Mouse (Mus musculus) brain, adult 2 months (tissue): ENCODE measurements around the gene Lamtor2.

Experiments used
- DNase-seq: peaks from one replicate; pipeline ENCODE4 v3.0.0; 2011; ENCODE audit warnings: low read depth, low spot score

Lamtor2 gene

DNA sequence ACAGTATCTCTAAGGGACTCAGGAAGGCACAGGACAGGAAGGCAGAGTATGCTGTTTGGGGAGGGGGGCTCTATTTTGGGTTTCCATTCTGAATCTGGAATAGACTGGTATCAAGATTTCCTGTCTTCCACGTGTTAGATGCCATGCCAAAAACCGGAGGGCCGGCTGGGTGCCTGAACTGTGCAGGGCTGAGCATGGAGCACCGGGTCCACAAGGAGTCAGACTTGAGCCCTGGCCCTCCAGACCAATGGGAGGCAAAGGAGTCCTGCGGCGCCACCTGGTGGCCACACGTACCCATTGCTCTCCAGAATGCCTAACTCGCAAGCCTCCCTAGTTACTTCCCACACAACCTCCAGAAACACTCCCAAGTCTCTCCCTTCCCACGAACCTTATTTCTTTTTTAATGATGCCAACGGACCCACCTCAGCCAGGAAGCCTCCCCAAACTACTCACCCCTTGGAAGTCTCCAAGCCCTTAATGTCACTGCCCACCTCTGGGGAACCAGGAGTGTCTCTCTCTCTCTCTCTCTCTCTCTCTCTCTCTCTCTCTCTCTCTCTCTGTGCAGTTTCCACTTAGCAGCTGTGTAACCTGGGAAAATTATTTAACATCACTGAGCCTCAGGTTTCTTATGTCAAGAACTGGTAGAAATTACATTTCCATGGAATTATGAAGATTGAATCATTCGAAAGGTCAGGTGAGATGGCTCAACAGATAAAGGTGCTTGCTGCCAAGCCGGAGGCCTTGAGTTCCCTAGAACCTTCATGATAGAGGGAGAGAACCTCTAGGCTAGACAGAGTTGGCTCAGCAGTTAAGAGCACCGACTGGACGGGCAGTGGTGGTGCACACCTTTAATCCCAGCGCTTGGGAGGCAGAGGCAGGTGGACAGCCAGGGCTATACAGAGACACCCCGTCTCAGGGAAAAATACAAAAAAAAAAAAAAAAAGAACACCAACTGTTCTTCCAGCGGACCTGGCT is 26.4 kb downstream of the Lamtor2 start:
- peak; percentile 96 for DNase-seq

DNA sequence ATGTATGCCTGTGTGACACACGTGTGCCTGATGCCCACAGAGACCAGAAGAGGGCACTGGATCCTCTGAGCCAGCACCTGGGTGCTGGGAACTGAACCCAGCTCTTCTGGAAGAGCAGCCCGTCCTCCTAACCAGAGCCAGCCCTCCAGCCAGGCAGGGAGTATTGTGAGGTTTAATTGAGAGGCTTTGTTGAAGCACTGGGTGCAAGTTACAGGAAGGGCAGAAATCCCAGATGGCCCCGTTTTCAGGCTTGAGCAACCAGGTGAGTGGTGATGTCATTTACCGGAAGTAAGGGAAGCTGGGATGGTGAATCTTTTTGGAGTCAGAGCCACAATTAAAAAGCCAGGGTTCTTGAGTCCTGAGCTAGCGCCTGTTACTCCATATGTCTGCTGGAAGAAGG is 27.9 kb downstream of the Lamtor2 start:
- DNase-seq, result no peak

DNA sequence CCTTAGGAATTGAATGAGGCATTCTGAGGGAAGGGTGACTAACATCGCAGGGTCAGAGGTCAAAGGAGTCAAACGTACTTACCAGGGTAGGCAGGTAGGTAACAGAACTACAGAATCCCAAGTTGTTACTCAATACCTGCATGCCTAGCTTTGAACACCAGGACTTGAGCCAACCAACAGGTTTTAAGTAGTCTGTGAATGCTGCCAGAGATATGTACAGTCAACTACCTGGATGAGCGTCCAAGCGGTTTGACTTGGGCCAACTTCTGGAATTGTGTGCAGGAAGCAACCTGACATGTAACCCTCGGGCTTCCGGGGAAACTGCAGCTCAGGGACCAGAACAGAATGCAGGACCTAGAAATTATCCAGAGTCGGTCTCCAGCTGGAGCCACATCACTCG is 29.8 kb downstream of the Lamtor2 start:
- no peak for DNase-seq

DNA sequence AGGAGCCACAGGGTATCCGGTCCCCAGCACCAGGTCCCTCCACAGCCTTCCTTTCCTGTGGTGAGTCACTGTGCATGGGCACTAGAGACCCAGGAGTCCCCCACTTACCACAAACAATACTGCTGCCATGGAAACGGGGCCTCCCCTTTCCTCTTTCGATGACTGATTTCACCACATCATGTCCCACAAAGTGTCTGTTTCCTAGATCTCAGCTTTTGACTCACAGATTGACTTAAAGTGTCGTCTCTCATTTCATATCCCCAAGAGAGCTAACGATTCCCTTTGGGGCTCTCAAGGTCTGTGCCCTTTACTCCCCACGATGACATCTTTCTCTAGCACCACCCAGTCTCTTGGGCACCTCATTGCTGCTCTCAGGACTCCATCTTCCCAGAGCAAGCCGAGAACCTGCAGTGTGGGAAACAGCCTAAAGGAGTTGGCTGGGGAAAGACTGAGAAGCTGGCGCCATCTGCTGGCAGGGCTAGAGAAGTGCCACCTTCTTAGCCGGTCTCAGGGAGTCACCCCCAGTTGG is 31.0 kb downstream of the Lamtor2 start:
- DNase-seq, result peak; percentile 76

DNA sequence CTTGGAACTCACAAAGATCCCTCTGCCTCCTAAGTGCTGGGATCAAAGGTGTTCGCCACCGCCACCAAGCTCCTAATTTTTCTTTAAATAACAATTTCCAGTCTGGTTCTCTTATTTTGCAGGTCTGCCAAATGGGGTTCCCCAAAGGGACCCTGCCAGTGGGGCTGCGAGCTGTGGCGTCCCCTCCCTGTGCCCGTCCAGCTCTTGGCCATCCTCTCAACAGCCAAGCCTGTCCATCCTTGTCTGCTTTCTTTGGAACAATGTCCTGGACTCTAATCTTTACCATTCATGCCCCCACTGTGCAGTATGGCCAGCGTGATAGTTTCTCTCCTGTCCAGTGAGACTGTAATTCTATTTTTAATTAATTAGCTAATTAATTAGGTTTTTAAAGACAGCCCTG is 31.7 kb downstream of the Lamtor2 start:
- no peak for DNase-seq

DNA sequence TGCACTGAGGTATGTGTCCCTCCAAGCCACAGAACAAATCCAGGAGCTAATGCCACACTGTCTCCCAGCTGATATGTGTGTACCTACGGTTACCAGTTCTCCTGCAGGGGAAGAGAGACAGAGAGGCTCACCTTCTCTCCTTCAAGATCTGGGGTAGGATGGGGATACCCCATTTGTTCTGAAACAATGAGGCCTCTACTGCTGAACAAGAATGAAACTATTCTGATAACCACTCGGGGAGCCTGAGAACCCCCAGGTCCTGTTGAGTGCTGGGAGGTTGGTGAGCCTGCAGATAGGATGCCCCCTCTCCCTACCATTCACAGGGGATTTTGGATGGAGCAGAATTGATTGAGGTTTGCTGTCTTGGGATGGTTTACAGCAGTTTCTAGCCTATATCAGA is 32.8 kb downstream of the Lamtor2 start:
- DNase-seq, result no peak

DNA sequence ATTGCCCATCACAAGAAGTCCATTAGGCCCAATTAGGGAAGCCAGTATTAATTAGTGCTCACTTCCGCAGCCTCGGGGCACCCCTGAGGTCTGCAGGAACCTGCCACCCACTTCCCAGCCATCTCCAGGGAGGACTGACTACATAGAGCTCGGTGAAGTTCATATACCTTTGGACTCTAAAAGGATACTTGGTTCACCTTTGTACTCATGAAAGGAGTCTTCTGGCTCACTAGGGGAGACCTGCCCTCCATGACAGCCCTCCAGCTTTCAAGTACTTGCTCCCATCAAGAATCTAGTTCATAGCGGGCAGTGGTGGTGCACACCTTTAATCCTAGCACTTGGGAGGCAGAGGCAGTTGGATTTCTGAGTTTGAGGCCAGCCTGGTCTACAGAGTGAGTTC is 34.5 kb downstream of the Lamtor2 start:
- DNase-seq, result no peak

DNA sequence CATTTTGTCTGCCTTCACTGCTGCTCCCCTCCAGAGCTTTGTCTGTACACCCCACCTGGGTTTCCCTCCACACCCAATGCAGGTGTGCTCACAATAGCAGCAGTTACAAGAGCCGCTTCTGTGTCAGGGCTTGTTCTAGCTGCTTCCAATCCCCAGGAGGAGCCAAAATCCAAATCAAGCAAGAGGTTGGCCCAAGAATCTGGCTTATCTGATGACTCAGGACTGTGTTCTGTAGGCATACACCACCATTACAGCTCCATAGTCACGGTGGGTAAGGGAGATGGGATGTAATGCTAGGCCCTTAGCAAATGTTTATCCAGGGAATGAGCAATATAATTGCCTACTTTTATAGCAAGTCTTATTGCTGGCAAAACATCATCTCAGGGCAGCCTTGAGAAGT is 36.5 kb downstream of the Lamtor2 start:
- no peak for DNase-seq

DNA sequence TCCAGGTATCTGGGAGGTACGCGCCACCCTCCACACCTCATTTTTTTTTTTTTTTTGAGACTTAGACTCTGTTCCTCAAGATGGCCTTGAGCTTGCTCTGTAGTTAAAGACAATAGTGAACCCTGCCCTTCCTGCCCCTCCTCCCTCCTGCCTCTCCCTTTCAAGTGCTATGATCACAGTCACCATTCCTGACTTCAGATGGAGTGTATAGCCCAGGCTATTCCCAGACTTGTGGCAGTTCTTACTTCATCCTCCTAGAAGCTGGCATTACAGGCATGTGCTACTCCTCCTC is 37.8 kb downstream of the Lamtor2 start:
- no peak for DNase-seq

DNA sequence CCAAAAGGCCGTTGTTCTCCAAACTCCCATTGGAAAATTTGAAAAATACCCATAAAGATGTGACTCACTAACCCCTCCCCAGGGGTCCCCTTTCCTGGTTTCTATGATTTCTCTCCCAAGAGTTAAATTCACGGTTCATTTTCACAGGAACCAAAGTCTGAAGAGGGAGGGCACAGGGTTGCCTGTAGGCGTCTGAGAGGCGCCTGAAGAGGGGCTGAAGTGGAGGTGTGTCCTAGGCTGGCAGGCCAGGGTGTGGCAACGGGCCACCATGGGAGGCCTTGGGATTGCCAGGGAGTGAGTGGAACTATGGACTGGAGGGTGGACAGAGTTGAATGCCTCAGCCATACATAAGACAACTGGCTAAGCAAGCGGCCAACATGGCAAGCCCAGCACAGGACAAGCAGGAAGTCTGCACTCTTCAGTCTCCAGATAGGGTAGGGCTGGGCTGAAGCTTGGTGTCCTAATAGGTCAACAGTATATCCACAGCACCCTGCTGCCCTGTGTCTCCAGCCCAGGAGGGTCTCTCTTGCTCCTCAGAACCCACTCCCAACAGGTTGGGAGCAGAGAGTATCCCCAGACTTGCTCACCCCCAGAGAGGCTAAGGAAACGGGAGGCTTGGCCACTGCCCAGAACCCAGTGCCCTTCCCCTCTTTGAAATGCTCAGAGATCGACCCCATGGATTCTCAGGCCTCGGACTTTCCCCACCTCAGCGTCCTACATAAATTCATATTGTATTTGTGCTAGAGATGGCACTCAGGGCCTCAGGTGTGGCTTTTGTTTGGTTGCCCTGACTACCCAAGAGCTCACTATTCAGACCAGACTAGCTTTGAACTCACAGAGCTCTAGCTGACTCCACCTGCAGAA is 38.4 kb downstream of the Lamtor2 start:
- no peak for DNase-seq

DNA sequence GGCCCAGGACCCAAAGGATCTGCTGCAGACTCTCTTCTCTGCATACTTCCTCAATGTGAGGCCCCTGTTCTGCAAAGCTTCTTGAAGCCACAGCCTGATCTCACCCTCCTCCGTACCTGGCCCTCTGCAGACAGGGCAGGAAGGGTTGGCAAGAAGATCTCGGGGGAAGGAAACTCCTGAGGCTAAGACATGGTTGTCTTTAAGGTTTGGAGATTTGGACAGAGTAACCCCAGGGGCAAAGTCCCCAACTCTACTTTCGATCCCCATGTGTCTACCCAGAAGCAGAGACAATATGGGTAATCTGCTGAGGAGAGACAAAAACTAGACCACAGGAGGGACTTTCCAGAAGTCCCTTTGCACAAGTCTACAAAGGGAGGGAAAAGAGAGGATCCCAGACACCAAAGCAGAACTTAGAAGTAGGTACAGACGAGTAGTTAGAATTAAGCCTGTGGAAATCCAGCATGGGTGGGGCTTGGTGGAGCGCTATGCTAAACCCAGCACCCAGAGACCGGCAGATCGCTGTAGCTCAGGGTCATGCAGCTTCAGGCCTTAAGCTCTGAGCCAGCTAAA is 39.2 kb downstream of the Lamtor2 start:
- DNase-seq, result no peak

DNA sequence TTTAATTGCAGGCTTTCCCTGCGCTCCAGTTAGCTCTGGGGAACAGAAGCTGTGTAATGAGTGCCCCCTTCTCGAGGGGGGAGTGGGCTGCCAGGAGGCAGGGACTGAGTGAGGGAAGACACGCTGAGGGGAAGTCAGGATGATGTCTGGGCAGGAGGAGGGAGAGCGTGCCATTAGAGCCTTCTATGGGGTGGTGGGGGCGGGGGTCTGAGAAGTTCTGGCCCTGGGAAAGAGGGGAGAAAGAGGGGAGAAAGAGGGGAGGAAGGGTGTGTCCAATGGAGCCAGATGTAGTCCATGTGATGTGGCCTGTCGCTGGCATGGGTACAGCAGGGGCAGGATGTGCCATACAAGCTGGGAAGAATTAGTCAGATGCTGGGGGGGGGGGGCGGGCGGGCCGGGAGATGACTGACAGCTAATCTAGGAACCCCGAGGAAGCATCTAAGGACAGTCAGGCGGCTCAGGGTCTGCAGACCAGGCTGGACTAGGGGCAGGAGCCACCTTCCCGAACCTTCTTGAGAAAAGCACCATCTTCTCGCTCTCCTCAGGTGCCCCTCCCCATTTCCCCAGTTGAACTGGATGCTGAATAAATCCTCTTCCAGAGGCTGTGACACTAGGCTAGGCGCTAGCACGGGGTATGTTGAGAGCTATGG is 39.9 kb downstream of the Lamtor2 start:
- no peak for DNase-seq

DNA sequence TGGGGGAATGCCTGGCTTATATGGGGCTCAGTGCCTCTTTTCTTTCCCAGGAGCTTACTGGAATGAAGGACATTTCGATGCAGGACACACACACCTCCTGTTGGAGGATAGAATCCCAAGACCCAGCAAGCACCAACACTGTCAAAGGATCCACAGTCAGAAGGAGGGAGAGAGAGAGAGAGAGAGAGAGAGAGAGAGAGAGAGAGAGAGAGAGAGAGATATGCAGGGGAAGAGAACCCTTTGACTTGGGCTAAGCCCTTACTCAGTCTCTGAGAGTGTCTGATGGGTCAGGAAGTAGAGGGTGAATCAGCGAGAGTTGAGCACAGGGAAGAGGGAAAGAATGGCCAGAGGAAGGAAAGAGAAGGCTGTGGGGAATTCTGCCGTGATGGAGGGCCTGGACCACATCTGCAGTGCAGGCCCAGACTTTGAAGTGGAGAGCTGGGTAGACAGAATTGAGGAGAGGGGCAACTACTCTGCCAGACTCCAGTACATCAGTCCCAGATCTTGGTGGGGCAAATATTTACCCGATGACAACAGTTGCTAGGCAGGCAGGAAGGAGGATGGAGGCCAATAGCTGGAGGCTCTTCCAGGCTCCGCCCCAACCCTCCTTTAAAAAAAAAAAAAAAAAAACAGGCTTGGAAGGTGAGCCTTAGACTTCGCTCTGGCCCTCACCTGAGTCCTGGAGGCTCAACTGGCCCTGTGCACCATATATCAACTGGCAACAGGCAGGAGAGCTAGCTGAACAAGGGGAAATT is 40.6 kb downstream of the Lamtor2 start:
- DNase-seq, result no peak

DNA sequence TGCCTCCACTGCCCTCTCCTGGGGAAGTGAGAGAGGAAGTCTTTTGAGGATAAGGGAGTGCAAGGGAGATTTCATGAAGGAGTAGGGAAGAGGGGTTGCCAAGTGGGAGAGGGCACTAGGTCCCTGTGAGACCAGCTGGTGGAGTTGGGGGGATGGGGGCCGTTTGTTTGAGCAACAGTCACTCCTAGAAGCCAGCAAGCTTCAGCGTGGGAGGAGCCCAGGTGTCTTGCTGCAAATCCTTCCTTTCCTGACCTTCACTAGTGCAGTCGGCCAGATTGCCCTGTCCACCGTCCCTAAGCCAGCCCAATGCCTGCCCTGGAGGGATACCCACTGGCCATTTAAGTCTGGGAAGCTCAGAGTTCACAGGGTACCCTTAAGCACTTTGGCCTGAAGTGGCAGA is 41.3 kb downstream of the Lamtor2 start:
- no peak for DNase-seq

DNA sequence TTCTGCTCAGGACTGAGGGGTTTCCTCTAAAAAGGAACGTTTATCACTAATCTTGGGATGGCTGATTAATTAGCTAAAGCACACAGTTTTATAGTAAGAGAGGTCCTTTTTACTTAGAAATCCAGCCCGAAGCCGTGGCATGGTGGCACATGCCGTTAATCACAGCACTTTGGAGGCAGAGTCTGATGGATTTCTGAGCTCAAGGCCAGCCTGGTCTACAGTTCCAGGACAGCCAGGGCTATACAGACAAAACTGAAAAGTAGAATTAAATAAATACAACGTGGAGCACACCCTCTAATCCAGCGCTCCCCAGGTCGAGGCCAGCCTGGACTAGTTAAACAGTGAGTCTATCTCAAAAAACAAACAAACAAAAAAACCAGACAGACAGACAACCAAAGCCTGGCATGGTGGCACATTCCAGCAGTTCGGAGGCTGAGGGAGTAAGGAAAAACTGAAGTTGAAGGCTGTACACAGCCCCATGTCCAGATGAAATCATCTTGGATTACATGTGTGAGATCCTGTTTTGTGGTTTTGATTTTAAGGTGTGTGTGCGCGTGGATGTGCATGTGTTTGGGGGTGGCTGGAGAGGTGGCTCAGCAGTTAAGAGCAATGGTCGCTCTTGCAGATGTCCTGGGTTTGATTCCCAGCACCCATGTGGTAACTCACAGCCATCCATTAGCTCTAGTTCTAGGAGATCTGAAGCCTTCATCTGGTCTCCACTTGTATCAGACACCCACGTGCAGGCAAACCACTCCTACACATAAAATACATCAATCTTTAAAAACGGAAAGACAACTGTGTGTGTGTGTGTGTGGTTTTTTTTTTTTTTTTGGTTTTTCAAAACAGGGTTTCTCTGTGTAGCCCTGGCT is 42.2 kb downstream of the Lamtor2 start:
- no peak for DNase-seq

DNA sequence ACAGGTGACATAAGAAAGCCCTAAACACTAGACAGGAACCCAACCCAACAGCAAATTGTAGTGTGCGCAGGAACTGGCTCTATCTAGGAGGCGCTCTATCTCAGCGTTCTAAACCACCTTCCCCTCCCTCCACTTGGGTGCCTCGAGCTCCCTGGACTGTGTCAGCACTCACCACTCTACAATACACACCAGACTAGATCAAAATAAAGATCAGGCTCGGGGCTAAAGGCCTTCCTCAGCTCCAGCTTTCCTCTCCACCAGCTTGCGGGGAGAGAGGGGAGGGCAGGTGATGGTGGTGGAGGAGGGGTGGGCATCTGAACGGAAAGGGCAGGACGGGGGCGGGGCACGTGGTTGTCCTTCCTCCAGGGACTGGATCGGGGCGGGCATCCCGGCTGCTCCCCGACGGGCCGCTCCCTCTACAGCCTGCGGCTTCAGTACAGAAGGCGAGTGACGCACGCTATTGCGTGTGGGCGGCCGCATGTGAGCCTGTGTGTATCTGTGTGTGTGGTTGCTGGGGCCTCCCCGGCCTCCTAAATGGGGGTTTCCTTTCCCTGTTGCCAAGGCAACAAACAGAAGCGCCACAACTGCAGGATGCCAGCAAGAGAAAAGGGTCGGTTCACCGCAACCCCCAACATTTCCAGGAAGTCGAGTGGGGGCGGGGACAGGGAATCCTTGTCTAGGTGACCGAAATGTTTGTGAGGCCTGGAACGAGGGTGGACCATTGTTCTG is 43.0 kb downstream of the Lamtor2 start, which contains the start of gene Lmna:
Gene Lmna, minus strand, starts transcription at position 265 of the 729 bp plus-strand sequence.
- peak; percentile 97 for DNase-seq

DNA sequence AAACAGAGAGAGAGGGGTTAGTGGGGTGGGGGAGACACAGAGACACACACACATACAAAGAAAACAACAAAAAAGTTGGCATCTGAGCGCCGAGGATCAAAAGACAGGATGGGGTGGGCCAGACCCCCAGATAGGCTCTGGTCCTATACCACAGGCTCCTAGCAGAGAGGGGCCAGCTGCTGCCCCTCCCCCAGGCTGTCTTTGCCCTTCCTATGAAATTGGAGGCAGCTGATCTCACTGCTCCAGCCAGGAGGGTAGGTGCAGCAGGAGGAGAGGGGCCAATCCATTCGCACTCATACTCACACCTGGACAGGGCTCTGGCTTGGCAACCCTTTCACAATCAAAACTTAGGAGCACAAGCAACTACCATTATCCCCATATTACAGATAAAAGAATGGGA is 43.6 kb downstream of the Lamtor2 start:
- no peak for DNase-seq

DNA sequence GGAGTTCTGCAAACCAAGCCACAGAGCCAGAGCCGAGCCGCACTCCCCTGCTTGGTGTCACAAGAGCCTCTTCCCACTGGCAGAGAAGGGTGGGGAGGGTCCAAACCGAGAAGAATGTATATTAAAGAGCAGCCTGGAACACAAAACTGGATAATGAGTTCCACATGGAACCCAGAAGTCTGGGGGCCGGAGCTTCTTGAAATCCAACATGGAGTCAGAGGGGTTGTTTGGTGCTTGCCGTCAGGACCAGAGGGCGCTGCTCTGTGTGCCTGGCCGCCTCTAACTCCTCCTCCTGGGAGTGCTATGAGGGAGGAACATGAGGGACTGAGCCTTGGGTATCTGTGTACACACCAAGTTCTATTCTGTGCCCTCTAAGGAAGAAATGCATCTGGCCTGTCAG is 47.1 kb downstream of the Lamtor2 start:
- no peak for DNase-seq

DNA sequence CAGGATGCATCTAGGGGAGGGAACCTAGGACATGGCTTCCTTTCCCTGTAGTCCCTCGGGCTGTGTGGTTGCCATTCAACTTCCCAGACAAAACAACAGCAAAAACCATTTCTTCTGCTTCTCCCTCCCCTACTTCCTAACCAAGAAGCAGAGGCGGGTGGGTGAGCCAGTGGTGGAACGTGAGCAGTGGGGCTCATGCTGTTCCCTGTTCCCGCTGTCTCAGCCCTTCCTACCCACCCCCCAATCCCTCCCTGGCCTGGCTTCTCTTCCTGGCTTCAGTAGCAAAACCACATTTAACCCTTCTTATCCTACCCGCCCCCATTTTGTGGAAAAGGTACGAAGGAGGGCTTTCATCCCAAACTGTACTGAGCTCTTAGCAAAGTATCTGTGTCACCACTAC is 47.8 kb downstream of the Lamtor2 start:
- DNase-seq, result no peak
